Mouse (Mus musculus) myocyte (in vitro differentiated cells): ENCODE measurements around the gene Hps5. TPM values are rescaled to one million over a fixed set of nuclear protein-coding genes. Genes with fewer than 3 reads are reported as not detected.

ENCODE experiments used
- H3K27me3 ChIP-seq: one replicate; pipeline ENCODE4 v1.6.1; 2011; ENCODE audit not compliant: control insufficient read depth, insufficient read depth, insufficient read length
- H3K36me3 ChIP-seq: one replicate; pipeline ENCODE4 v1.6.1; 2011; ENCODE audit not compliant: control insufficient read depth, insufficient read depth
- H3K4me2 ChIP-seq: one replicate; pipeline ENCODE4 v1.6.1; 2011; ENCODE audit warnings: low read depth, control low read depth
- H3K4me3 ChIP-seq: one replicate; pipeline ENCODE4 v1.5.1; 2011; ENCODE audit warnings: mild to moderate bottlenecking, control low read depth, moderate library complexity
- H3K79me2 ChIP-seq: one replicate; pipeline ENCODE4 v1.6.1; 2011; ENCODE audit not compliant: control insufficient read depth, insufficient read depth
- H3ac ChIP-seq: one replicate; pipeline ENCODE4 v1.6.1; 2011; ENCODE audit not compliant: control insufficient read depth, insufficient read length
- CEBPB ChIP-seq: IDR thresholded peaks from 2 replicates; pipeline ENCODE4 v1.6.1; 2011; ENCODE audit warnings: mild to moderate bottlenecking, moderate library complexity; ENCODE audit not compliant: poor library complexity, insufficient read depth, severe bottlenecking
- E2F4 ChIP-seq: IDR thresholded peaks from one replicate; pipeline ENCODE4 v1.6.1; 2011; ENCODE audit warnings: mild to moderate bottlenecking, control low read depth, moderate library complexity; ENCODE audit not compliant: insufficient read depth
- MAX ChIP-seq: IDR thresholded peaks from one replicate; pipeline ENCODE4 v1.6.1; 2011; ENCODE audit warnings: low read depth, mild to moderate bottlenecking, control low read depth
- MYOD1 ChIP-seq, 3 experiments: IDR thresholded peaks; one replicate each; pipeline ENCODE4 v1.6.1; 2011; ENCODE audit warnings: control low read depth in 2 of 3, low read depth in 2 of 3, mild to moderate bottlenecking in 2 of 3, moderate library complexity in 1 of 3; ENCODE audit not compliant: insufficient read length in 2 of 3, control insufficient read depth in 1 of 3
- MYOG ChIP-seq, 3 experiments: IDR thresholded peaks; one replicate each; pipeline ENCODE4 v1.6.1; 2011; ENCODE audit warnings: control low read depth in 2 of 3, low read depth in 2 of 3, mild to moderate bottlenecking in 2 of 3; ENCODE audit not compliant: insufficient read length in 2 of 3, control insufficient read depth in 1 of 3, insufficient read depth in 1 of 3
- POLR2A ChIP-seq: IDR thresholded peaks from one replicate; pipeline ENCODE4 v1.6.1; 2011; ENCODE audit warnings: low read depth, mild to moderate bottlenecking, control low read depth, moderate library complexity; ENCODE audit not compliant: insufficient read length
- POLR2AphosphoS2 ChIP-seq: IDR thresholded peaks from one replicate; pipeline ENCODE4 v1.6.1; 2011; ENCODE audit warnings: low read depth, control low read depth; ENCODE audit not compliant: insufficient read length
- REST ChIP-seq: IDR thresholded peaks from one replicate; pipeline ENCODE4 v1.6.1; 2011; ENCODE audit warnings: mild to moderate bottlenecking, control low read depth, moderate library complexity; ENCODE audit not compliant: insufficient read depth, insufficient read length
- SRF ChIP-seq: IDR thresholded peaks from one replicate; pipeline ENCODE4 v1.6.1; 2011; ENCODE audit warnings: low read depth; ENCODE audit not compliant: control insufficient read depth, insufficient read length
- TCF12 ChIP-seq: IDR thresholded peaks from one replicate; pipeline ENCODE4 v1.6.1; 2011; ENCODE audit warnings: mild to moderate bottlenecking, control low read depth; ENCODE audit not compliant: poor library complexity, insufficient read depth, severe bottlenecking
- TCF3 ChIP-seq: IDR thresholded peaks from one replicate; pipeline ENCODE4 v1.6.1; 2011; ENCODE audit warnings: low read depth, control low read depth; ENCODE audit not compliant: insufficient read length
- USF1 ChIP-seq: IDR thresholded peaks from one replicate; pipeline ENCODE4 v1.6.1; 2011; ENCODE audit warnings: low read depth, mild to moderate bottlenecking, control low read depth, moderate library complexity
- polyA plus RNA-seq: library from polyadenylated mRNA; unstranded; fragments of >200 nt; fragmentation: generic; extraction: Trizol; gene quantifications from one replicate; pipeline ENCODE4 v1.2.1, GENCODE M21; 2012; ENCODE audit warnings: missing spikeins

The Hps5 gene
- polyA plus RNA-seq, 1 experiment, result 7.9 TPM

- no peaks in the 10 kb centered on the region for H3K27me3 ChIP-seq
- H3ac ChIP-seq, result no peak overlapping the region
- H3K36me3 ChIP-seq, result no peaks in the 10 kb centered on the region
- no peak for TF ChIP-seq MAX
- TF ChIP-seq CEBPB, result no peak
- TF ChIP-seq E2F4, result no peak
- no peak for TF ChIP-seq MYOD1 (IDR thresholded peaks at IDR 0.05; ENCODE audit: control insufficient read depth in 1 of 3, insufficient read length in 2 of 3, low read depth in 2 of 3)
- TF ChIP-seq TCF12, result no peak
- no peak for TF ChIP-seq MYOG (IDR thresholded peaks at IDR 0.05; ENCODE audit: control insufficient read depth in 1 of 3, insufficient read depth in 1 of 3, insufficient read length in 2 of 3, low read depth in 2 of 3)
- H3K79me2 ChIP-seq, result no peaks in the 10 kb centered on the region
- no peak overlapping the region for H3K4me3 ChIP-seq
- H3K4me2 ChIP-seq, result no peak overlapping the region
Observed at GRCm38 (mm10) chr7:46724396-46724795, 71.5 kb downstream of the Hps5 start.

DNA sequence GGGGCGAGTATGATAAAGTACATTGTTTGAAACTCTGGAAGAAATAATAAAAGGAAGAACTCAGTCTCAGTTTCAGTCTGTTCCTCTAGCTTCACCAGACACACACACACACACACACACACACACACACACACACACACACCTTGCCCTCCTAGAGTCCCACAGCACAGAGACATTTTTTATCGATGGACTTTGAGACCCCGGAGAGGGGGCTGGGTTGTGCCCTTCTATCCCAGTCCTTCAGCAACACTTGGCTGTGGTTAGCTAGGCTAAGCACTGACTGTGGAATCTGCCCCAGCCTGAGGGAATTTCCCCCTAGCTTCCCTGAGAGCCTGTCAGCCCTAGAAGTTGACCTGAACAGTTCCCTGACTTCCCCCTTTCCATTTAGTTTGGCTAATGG, 72.0 kb downstream of the Hps5 start:
- Histone ChIP-seq H3K4me3 (no peak overlapping the region), H3K4me2 (no peak overlapping the region), H3K79me2 (no peaks in the 10 kb centered on the region), H3K27me3 (no peaks in the 10 kb centered on the region), H3ac (no peak overlapping the region), H3K36me3 (no peaks in the 10 kb centered on the region)
- TF ChIP-seq TCF3 (no peak), TCF12 (no peak), E2F4 (no peak), USF1 (no peak), MYOD1 (IDR thresholded peaks at IDR 0.05; ENCODE audit: control insufficient read depth in 1 of 3, insufficient read length in 2 of 3, low read depth in 2 of 3) (no peak), POLR2A (no peak), REST (no peak), MAX (no peak), POLR2AphosphoS2 (no peak), CEBPB (no peak), MYOG (IDR thresholded peaks at IDR 0.05; ENCODE audit: control insufficient read depth in 1 of 3, insufficient read depth in 1 of 3, insufficient read length in 2 of 3, low read depth in 2 of 3) (no peak), SRF (no peak)

DNA sequence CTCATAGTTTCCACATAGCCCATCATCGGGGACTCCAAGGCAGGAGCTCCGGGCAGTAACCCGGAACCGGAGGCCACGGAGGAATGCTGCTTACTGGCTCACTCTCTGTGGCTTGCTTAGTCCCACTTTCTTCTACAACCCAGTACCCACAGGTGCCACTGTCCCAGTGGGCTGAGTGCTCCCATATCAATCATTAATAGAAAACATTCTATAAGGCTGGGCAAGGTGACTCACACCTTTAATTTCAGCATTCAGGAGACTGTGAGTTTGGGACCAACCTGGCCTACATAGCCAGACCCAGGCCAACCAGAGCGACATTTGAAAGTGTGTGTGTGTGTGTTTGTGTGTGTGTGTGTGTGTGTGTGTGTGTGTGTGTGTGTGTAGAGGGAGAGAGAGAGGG, 72.5 kb downstream of the Hps5 start:
- no peaks in the 10 kb centered on the region for H3K36me3 ChIP-seq
- no peak overlapping the region for H3K4me2 ChIP-seq
- H3ac ChIP-seq, result no peak overlapping the region
- no peak for TF ChIP-seq CEBPB
- no peak for TF ChIP-seq E2F4
- TF ChIP-seq USF1, result no peak
- no peak for TF ChIP-seq SRF
- no peak overlapping the region for H3K4me3 ChIP-seq
- H3K27me3 ChIP-seq, result no peaks in the 10 kb centered on the region
- no peaks in the 10 kb centered on the region for H3K79me2 ChIP-seq

DNA sequence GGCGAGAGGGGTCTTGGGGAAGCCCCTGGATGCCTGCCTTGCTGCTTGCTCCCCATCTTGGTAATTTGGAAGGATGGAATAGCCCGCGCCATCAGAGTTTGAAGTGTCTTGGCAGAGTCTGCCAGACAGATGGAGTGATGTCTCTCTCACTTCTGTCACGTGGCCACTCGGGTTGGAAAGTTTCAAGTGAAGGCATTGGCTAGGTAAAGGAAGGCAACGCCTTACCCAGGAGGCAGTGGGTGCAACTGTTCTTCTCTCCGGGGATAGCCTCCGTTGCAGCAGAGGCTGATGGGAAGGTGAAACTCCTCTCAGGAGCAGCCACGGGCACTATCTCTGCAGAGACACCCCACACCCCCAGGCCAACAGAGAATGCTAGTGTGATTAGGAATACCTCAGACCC, 75.4 kb downstream of the Hps5 start:
- Histone ChIP-seq H3ac (no peak overlapping the region), H3K4me3 (no peak overlapping the region), H3K36me3 (no peaks in the 10 kb centered on the region), H3K4me2 (no peak overlapping the region), H3K79me2 (no peaks in the 10 kb centered on the region), H3K27me3 (no peaks in the 10 kb centered on the region)
- TF ChIP-seq POLR2A (no peak), USF1 (peak; percentile 40)

GRCm38 (mm10) chr7:46719526-46719925, 76.3 kb downstream of the Hps5 start:
- Histone ChIP-seq H3K36me3 (no peaks in the 10 kb centered on the region), H3K4me2 (no peak overlapping the region), H3K79me2 (no peaks in the 10 kb centered on the region), H3K4me3 (no peak overlapping the region), H3ac (no peak overlapping the region), H3K27me3 (no peaks in the 10 kb centered on the region)
- TF ChIP-seq MAX (no peak), MYOD1 (IDR thresholded peaks at IDR 0.05; ENCODE audit: control insufficient read depth in 1 of 3, insufficient read length in 2 of 3, low read depth in 2 of 3) (no peak), POLR2AphosphoS2 (no peak), TCF12 (no peak), TCF3 (no peak), SRF (no peak), MYOG (IDR thresholded peaks at IDR 0.05; ENCODE audit: control insufficient read depth in 1 of 3, insufficient read depth in 1 of 3, insufficient read length in 2 of 3, low read depth in 2 of 3) (no peak), REST (no peak), CEBPB (no peak), POLR2A (no peak), E2F4 (no peak)
